Mouse (Mus musculus) erythroblast, embryonic 14.5 days (primary cell): ENCODE results near the gene Retreg1.

Experiments used
- GATA1 ChIP-seq: IDR thresholded peaks from 2 replicates; pipeline ENCODE4 v1.6.1; 2012; ENCODE audit warnings: low read length, inconsistent platforms, mixed read lengths
- TAL1 ChIP-seq: IDR thresholded peaks from 3 replicates; pipeline ENCODE4 v1.6.1; 2012; ENCODE audit warnings: low read length, inconsistent platforms, mixed read lengths

DNA sequence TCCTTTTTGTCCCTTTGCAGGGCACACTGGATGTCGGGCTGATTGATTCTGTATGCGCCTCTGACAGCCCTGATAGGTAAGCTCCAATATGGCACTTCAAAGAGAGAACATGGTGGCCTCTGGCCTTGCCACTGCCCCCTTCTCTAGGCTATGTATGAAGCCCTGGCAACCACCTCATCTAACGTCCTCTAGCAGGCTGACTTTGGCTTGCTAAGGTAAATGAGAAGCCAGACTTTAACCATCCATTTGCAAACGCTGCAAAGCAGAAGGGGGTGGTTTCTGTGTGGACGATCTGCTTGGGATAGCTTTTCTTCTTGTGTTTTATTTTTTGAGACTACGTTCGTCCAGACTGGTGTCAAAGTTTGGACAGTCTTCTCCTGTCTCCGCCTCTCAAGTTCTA lies 45.8 kb upstream of the Retreg1 start:
- TF ChIP-seq TAL1 (no peak), GATA1 (no peak)
